Mouse (Mus musculus) ovary, adult 10 weeks (tissue): Measurements from ENCODE around the gene Fam155a. TPM values are rescaled to one million over a fixed set of nuclear protein-coding genes. Genes with fewer than 3 reads are reported as not detected.

Source experiments
- polyA plus RNA-seq: library from polyadenylated mRNA; stranded (reverse); fragments of 350-450 nt; fragmentation: Illumina TruSeq; extraction: RNeasy Lipid Tissue Mini Kit (QIAGEN cat#74804); gene quantifications from one replicate; pipeline ENCODE4 v1.2.3, GENCODE M21; 2014

Fam155a gene
- polyA plus RNA-seq = 0.86 TPM

DNA sequence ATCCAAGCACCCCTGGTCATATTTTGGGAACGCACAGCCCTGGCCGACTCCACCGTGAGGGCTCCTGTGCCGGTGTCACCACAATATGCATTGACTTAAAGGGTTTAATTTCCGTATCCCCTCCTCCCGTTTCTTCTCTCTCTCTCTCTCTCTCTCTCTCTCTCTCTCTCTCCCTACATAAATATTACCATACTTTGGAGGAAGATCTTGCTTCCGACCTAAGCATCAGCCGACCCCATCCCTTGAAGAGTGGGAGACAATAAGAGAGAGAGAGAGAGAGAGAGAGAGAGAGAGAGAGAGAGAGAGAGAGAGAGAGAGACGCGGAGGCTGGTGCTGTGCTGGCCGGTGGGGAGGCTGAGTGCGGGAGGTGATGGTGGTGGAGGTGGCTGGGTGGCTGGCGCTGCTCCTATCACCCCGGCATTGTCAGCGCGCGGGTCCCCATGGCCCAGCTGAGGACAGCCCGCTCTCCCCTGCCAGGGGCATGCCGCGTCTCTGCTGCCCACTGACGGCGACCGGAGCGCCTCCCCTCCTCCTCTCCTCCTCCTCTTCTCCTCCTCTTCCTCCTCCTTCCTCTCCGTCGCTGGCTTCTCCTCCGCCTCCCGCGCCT is at the start of gene Fam155a:
Fam155a (minus strand) TSS at position 163 of the 607 bp plus-strand sequence.

Other genes starting within 250 kb of the Fam155a start
- gene Gm10217, start 93.1 kb upstream of the Fam155a start, polyA plus RNA-seq = not detected
- gene Lig4, start 206.5 kb upstream of the Fam155a start, polyA plus RNA-seq = 15.1 TPM
- gene Abhd13, start 206.5 kb upstream of the Fam155a start, polyA plus RNA-seq = 53.7 TPM
- 2.5 TPM for gene Tnfsf13b, start 235.3 kb upstream of the Fam155a start, polyA plus RNA-seq